8 mouse cellular contexts compared by ENCODE assay signal in genomic region chr15:97606232-97606629, GRCm38 (mm10).
DNase-seq lines count a peak whose midpoint lies in the region; ATAC-seq lines count a peak whose summit lies in the region.

No protein-coding gene starts in this region.

- H3K4me3 ChIP-seq in forebrain, embryonic 12.5 days (replicated peaks): peak overlapping the region; percentile 31
- peak overlapping the region; percentile 36 for H3K4me3 ChIP-seq in intestine, embryonic 16.5 days (ENCODE audit: low read length)
- peak overlapping the region; percentile 40 for H3K4me3 ChIP-seq in neural tube, embryonic 13.5 days

- intact Hi-C loops in left cerebral cortex, postnatal 4 days (cut with DNase I): no loop called here
- intact Hi-C loops in left cerebral cortex, postnatal 25 days (cut with DNase I): no loop called here

- H3K4me1 ChIP-seq in forebrain, embryonic 12.5 days: peaks cover 27% of the 10 kb centered on the region
- H3K4me1 ChIP-seq in intestine, embryonic 16.5 days (ENCODE audit: control insufficient read depth, insufficient read depth, low read length): peaks cover 7% of the 10 kb centered on the region; the same call in 1 of the 2 replicates
- H3K4me1 ChIP-seq in neural tube, embryonic 13.5 days (replicated peaks): peaks cover 22% of the 10 kb centered on the region

- ATAC-seq in forebrain, embryonic 12.5 days (ENCODE audit: low FRiP score): 0 out of 2 replicates have a peak, but pooled peaks have one; percentile 11
- no peak for ATAC-seq in intestine, embryonic 16.5 days
- peak; percentile 34 for ATAC-seq in neural tube, embryonic 13.5 days (ENCODE audit: low read depth)

- no peaks in the 10 kb centered on the region for H3K9me3 ChIP-seq in forebrain, embryonic 12.5 days
- no peaks in the 10 kb centered on the region for H3K9me3 ChIP-seq in intestine, embryonic 16.5 days (ENCODE audit: control insufficient read depth, low read length)
- 0 out of 2 replicates have a peak, but pooled peaks cover 2% of the 10 kb centered on the region for H3K9me3 ChIP-seq in neural tube, embryonic 13.5 days

- H3K4me2 ChIP-seq in forebrain, embryonic 12.5 days: peak overlapping the region; percentile 51
- H3K4me2 ChIP-seq in intestine, embryonic 16.5 days (ENCODE audit: low read depth, low read length): peak overlapping the region; percentile 63
- peak overlapping the region; percentile 69 for H3K4me2 ChIP-seq in neural tube, embryonic 13.5 days

- peak overlapping the region; percentile 89 for H3K27ac ChIP-seq in forebrain, embryonic 12.5 days
- no peak overlapping the region for H3K27ac ChIP-seq in intestine, embryonic 16.5 days (ENCODE audit: low read length)
- H3K27ac ChIP-seq in neural tube, embryonic 13.5 days (replicated peaks): peak overlapping the region; percentile 98

- H3K27me3 ChIP-seq in forebrain, embryonic 12.5 days: peaks cover 44% of the 10 kb centered on the region
- no peaks in the 10 kb centered on the region for H3K27me3 ChIP-seq in intestine, embryonic 16.5 days (replicated peaks; ENCODE audit: control insufficient read depth, insufficient read depth, low read length)
- H3K27me3 ChIP-seq in neural tube, embryonic 13.5 days: no peaks in the 10 kb centered on the region

- DNase-seq in left cerebral cortex, postnatal 4 days: peak; percentile 41
- DNase-seq in left cerebral cortex, postnatal 25 days (ENCODE audit: low spot score in 2 of 2): no peak
- no peak for DNase-seq in layer of hippocampus, adult 9-11 months
- DNase-seq in retina, embryonic 14.5 days (ENCODE audit: low spot score): no peak
- no peak for DNase-seq in thymus, postnatal 0 days (ENCODE audit: low spot score)

- no peaks in the 10 kb centered on the region for H3K36me3 ChIP-seq in forebrain, embryonic 12.5 days (replicated peaks)
- no peaks in the 10 kb centered on the region for H3K36me3 ChIP-seq in intestine, embryonic 16.5 days (ENCODE audit: control insufficient read depth, insufficient read depth, low read length)
- H3K36me3 ChIP-seq in neural tube, embryonic 13.5 days: no peaks in the 10 kb centered on the region

- 29% methylated on average over 6 of the region's 6 CpGs for WGBS in forebrain, embryonic 12.5 days
- 39% methylated on average over 6 of the region's 6 CpGs for WGBS in intestine, embryonic 16.5 days
- 39% methylated on average over 6 of the region's 6 CpGs for WGBS in neural tube, embryonic 13.5 days

- peak overlapping the region; percentile 46; the same call in 1 of the 2 replicates for H3K9ac ChIP-seq in forebrain, embryonic 12.5 days
- no peak overlapping the region for H3K9ac ChIP-seq in intestine, embryonic 16.5 days (ENCODE audit: low read depth, low read length)
- peak overlapping the region; percentile 77 for H3K9ac ChIP-seq in neural tube, embryonic 13.5 days
